Mouse (Mus musculus) limb, embryonic 15.5 days (tissue): Measurements from ENCODE around the gene Kat6b. TPM values are rescaled to one million over a fixed set of nuclear protein-coding genes. Genes with fewer than 3 reads are reported as not detected.
"Not testable (repeated sequence)": the region's sequence is repeated elsewhere in the genome, so short reads cannot be mapped to it uniquely, and the experiment has no call there.

ENCODE experiments used
- ATAC-seq: fragments of 200-750 bp; cut with Nextera tagmentation; 2 replicates; pipeline ENCODE4 v1.8.0; 2017; ENCODE audit warnings: low read depth, moderate TSS enrichment; ENCODE audit not compliant: insufficient number of reproducible peaks, low FRiP score, low TSS enrichment
- H3K27ac ChIP-seq: fragments of 300-500 bp; sonication (generic); 2 replicates; pipeline ENCODE4 v1.5.1; 2015; ENCODE audit warnings: moderate library complexity, mild to moderate bottlenecking, inconsistent platforms
- H3K27me3 ChIP-seq: fragments of 300-500 bp; sonication (generic); 2 replicates; pipeline ENCODE4 v1.6.1; 2015; ENCODE audit warnings: inconsistent platforms
- H3K36me3 ChIP-seq: fragments of 300-500 bp; sonication (generic); 2 replicates; pipeline ENCODE4 v1.6.1; 2015; ENCODE audit warnings: inconsistent platforms
- H3K4me1 ChIP-seq: fragments of 300-500 bp; sonication (generic); 2 replicates; pipeline ENCODE4 v1.6.1; 2015; ENCODE audit warnings: inconsistent platforms
- H3K4me2 ChIP-seq: fragments of 300-500 bp; sonication (generic); 2 replicates; pipeline ENCODE4 v1.6.1; 2015; ENCODE audit warnings: mild to moderate bottlenecking, inconsistent platforms
- H3K4me3 ChIP-seq: fragments of 300-500 bp; sonication (generic); 2 replicates; pipeline ENCODE4 v1.5.1; 2015; ENCODE audit warnings: mild to moderate bottlenecking, inconsistent platforms
- H3K9ac ChIP-seq: fragments of 300-500 bp; sonication (generic); 2 replicates; pipeline ENCODE4 v1.6.1; 2015; ENCODE audit warnings: inconsistent platforms
- H3K9me3 ChIP-seq: fragments of 300-500 bp; sonication (generic); 2 replicates; pipeline ENCODE4 v1.6.1; 2016; ENCODE audit warnings: inconsistent platforms
- WGBS: fragments of 180-500 bp; shearing (Covaris S2); methylation state at CpG from one replicate; pipeline ENCODE4 v1.1.7; 2015; 5-methylcytosine and 5-hydroxymethylcytosine counted together
- polyA plus RNA-seq: library from polyadenylated mRNA; unstranded; fragments of >200 nt; fragmentation: Nextera tagmentation; extraction: Ambion mirVana; gene quantifications from 2 replicates; pipeline ENCODE4 v1.2.1, GENCODE M21; 2015

The Kat6b gene
- polyA plus RNA-seq, 1 experiment from 2014 or later: 22.9 TPM

GRCm38 (mm10) chr14:21507046-21507445 is 25.8 kb downstream of the Kat6b start:
- ATAC-seq: no peak
- Histone ChIP-seq H3K9ac (no peak overlapping the region), H3K9me3 (no peaks in the 10 kb centered on the region), H3K4me3 (no peak overlapping the region), H3K4me2 (no peak overlapping the region), H3K4me1 (peaks cover 18% of the 10 kb centered on the region; the same call in 1 of the 2 replicates), H3K27ac (no peak overlapping the region), H3K27me3 (no peaks in the 10 kb centered on the region), H3K36me3 (peaks cover 6% of the 10 kb centered on the region; the same call in 1 of the 2 replicates)
- 49% methylated on average over 5 of the region's 5 CpGs for WGBS

GRCm38 (mm10) chr14:21509111-21509905 is 28.1 kb downstream of the Kat6b start:
- Histone ChIP-seq H3K9ac (no peak overlapping the region), H3K36me3 (peaks cover 6% of the 10 kb centered on the region; the same call in 1 of the 2 replicates), H3K9me3 (no peaks in the 10 kb centered on the region), H3K27me3 (no peaks in the 10 kb centered on the region), H3K4me2 (no peak overlapping the region), H3K27ac (no peak overlapping the region), H3K4me1 (peaks cover 10% of the 10 kb centered on the region; the same call in 1 of the 2 replicates), H3K4me3 (no peak overlapping the region)
- WGBS: 66% methylated on average over 3 of the region's 3 CpGs
- ATAC-seq: no peak

GRCm38 (mm10) chr14:21511438-21511837 is 30.2 kb downstream of the Kat6b start:
- Histone ChIP-seq H3K4me3 (no peak overlapping the region), H3K4me2 (no peak overlapping the region), H3K9ac (no peak overlapping the region), H3K36me3 (peaks cover 15% of the 10 kb centered on the region), H3K27ac (no peak overlapping the region), H3K9me3 (no peaks in the 10 kb centered on the region), H3K27me3 (no peaks in the 10 kb centered on the region), H3K4me1 (peaks cover 3% of the 10 kb centered on the region; the same call in 1 of the 2 replicates)
- ATAC-seq: no peak
- 88% methylated on average over 6 of the region's 6 CpGs for WGBS

- peaks cover 5% of the 10 kb centered on the region for H3K4me1 ChIP-seq
- 93% methylated on average over 5 of the region's 5 CpGs for WGBS
- no peak overlapping the region for H3K4me3 ChIP-seq
- H3K9me3 ChIP-seq: no peaks in the 10 kb centered on the region
- no peak overlapping the region for H3K4me2 ChIP-seq
- H3K27ac ChIP-seq: no peak overlapping the region
- peaks cover 34% of the 10 kb centered on the region for H3K36me3 ChIP-seq
- H3K9ac ChIP-seq: no peak overlapping the region
- no peaks in the 10 kb centered on the region for H3K27me3 ChIP-seq
- ATAC-seq: no peak
These were observed 34.3 kb downstream of the Kat6b start for GRCm38 (mm10) chr14:21515505-21515904.

- H3K36me3 ChIP-seq: peaks cover 34% of the 10 kb centered on the region
These were observed 38.1 kb downstream of the Kat6b start for GRCm38 (mm10) chr14:21519307-21519706.

GRCm38 (mm10) chr14:21520496-21520895 is 39.3 kb downstream of the Kat6b start:
- Histone ChIP-seq H3K4me2 (no peak overlapping the region), H3K27ac (0 out of 2 replicates have a peak overlapping the region, but pooled peaks have one; percentile 3), H3K36me3 (peaks cover 29% of the 10 kb centered on the region), H3K27me3 (no peaks in the 10 kb centered on the region), H3K9ac (no peak overlapping the region), H3K4me3 (no peak overlapping the region), H3K9me3 (no peaks in the 10 kb centered on the region), H3K4me1 (peaks cover 32% of the 10 kb centered on the region)
- no peak for ATAC-seq
- WGBS: 59% methylated on average over 7 of the region's 7 CpGs

More at GRCm38 (mm10) chr14:21519307-21519706, 38.1 kb downstream of the Kat6b start:
- peaks cover 29% of the 10 kb centered on the region for H3K4me1 ChIP-seq
- no peaks in the 10 kb centered on the region for H3K9me3 ChIP-seq
- ATAC-seq: no peak
- 88% methylated on average over 3 of the region's 3 CpGs for WGBS
- no peak overlapping the region for H3K4me2 ChIP-seq
- no peak overlapping the region for H3K27ac ChIP-seq
- H3K9ac ChIP-seq: no peak overlapping the region
- no peaks in the 10 kb centered on the region for H3K27me3 ChIP-seq
- no peak overlapping the region for H3K4me3 ChIP-seq

GRCm38 (mm10) chr14:21521496-21521895 is 40.3 kb downstream of the Kat6b start:
- Histone ChIP-seq H3K4me1 (peaks cover 42% of the 10 kb centered on the region), H3K36me3 (peaks cover 19% of the 10 kb centered on the region)
- 96% methylated on average over 4 of the region's 4 CpGs for WGBS
- not testable (repeated sequence) for H3K27ac ChIP-seq, H3K4me2 ChIP-seq, H3K27me3 ChIP-seq, H3K4me3 ChIP-seq, ATAC-seq, H3K9me3 ChIP-seq, H3K9ac ChIP-seq

- Histone ChIP-seq H3K4me1 (peaks cover 45% of the 10 kb centered on the region), H3K9ac (no peak overlapping the region), H3K4me3 (no peak overlapping the region), H3K27me3 (no peaks in the 10 kb centered on the region), H3K4me2 (no peak overlapping the region), H3K9me3 (no peaks in the 10 kb centered on the region), H3K27ac (0 out of 2 replicates have a peak overlapping the region, but pooled peaks have one; percentile 11), H3K36me3 (peaks cover 9% of the 10 kb centered on the region)
- no peak for ATAC-seq
- WGBS: 78% methylated on average over 16 of the region's 16 CpGs
These were observed 41.2 kb downstream of the Kat6b start for GRCm38 (mm10) chr14:21522312-21522978.

GRCm38 (mm10) chr14:21523234-21523633 is 42.0 kb downstream of the Kat6b start:
- Histone ChIP-seq H3K27me3 (no peaks in the 10 kb centered on the region), H3K27ac (peak overlapping the region; percentile 52; the same call in 1 of the 2 replicates), H3K4me1 (peaks cover 50% of the 10 kb centered on the region), H3K4me3 (no peak overlapping the region), H3K36me3 (peaks cover 3% of the 10 kb centered on the region; the same call in 1 of the 2 replicates), H3K4me2 (no peak overlapping the region), H3K9me3 (no peaks in the 10 kb centered on the region), H3K9ac (no peak overlapping the region)
- no peak for ATAC-seq
- WGBS: 37% methylated on average over 9 of the region's 9 CpGs

- no peak for ATAC-seq
- Histone ChIP-seq H3K27me3 (no peaks in the 10 kb centered on the region), H3K4me2 (no peak overlapping the region), H3K36me3 (no peaks in the 10 kb centered on the region; the same call in 1 of the 2 replicates), H3K4me3 (no peak overlapping the region), H3K9me3 (no peaks in the 10 kb centered on the region), H3K4me1 (peaks cover 50% of the 10 kb centered on the region), H3K27ac (peak overlapping the region; percentile 52), H3K9ac (no peak overlapping the region)
- WGBS: 34% methylated on average over 3 of the region's 3 CpGs
These were observed 42.7 kb downstream of the Kat6b start for GRCm38 (mm10) chr14:21523851-21524441.

GRCm38 (mm10) chr14:21525674-21526073 is 44.4 kb downstream of the Kat6b start:
- Histone ChIP-seq H3K9me3 (no peaks in the 10 kb centered on the region), H3K27me3 (no peaks in the 10 kb centered on the region), H3K9ac (no peak overlapping the region), H3K4me2 (no peak overlapping the region), H3K27ac (no peak overlapping the region), H3K4me1 (peaks cover 45% of the 10 kb centered on the region), H3K4me3 (no peak overlapping the region), H3K36me3 (no peaks in the 10 kb centered on the region; the same call in 1 of the 2 replicates)
- ATAC-seq: no peak
- 63% methylated on average over 4 of the region's 4 CpGs for WGBS
